Mouse (Mus musculus) hindbrain, embryonic 16.5 days (tissue): ENCODE data around the gene Sgms1. TPM values are rescaled to one million over a fixed set of nuclear protein-coding genes. Genes with fewer than 3 reads are reported as not detected.
A peak's percentile ranks its signal among the peaks of the same experiment; 100 is the strongest.
"Not testable (repeated sequence)": the region's sequence is repeated elsewhere in the genome, so short reads cannot be mapped to it uniquely, and the experiment has no call there.

Source experiments
- ATAC-seq: fragments of 200-750 bp; cut with Nextera tagmentation; 2 replicates; pipeline ENCODE4 v1.8.0; 2017; ENCODE audit warnings: moderate TSS enrichment, moderate library complexity
- H3K27ac ChIP-seq: fragments of 300-500 bp; sonication (generic); 2 replicates; pipeline ENCODE4 v1.5.1; 2014; ENCODE audit warnings: low read depth, mild to moderate bottlenecking, control low read depth, low read length, moderate library complexity
- H3K27me3 ChIP-seq: fragments of 300-500 bp; sonication (generic); replicated peaks from 2 replicates; pipeline ENCODE4 v1.6.1; 2014; ENCODE audit warnings: low read length; ENCODE audit not compliant: control insufficient read depth, insufficient read depth
- H3K36me3 ChIP-seq: fragments of 300-500 bp; sonication (generic); 2 replicates; pipeline ENCODE4 v1.6.1; 2014; ENCODE audit warnings: mild to moderate bottlenecking, low read length, moderate library complexity, mixed read lengths; ENCODE audit not compliant: control insufficient read depth, insufficient read depth
- H3K4me1 ChIP-seq: fragments of 300-500 bp; sonication (generic); 2 replicates; pipeline ENCODE4 v1.6.1; 2014; ENCODE audit warnings: low read depth, low read length; ENCODE audit not compliant: control insufficient read depth, insufficient read depth
- H3K4me2 ChIP-seq: fragments of 300-500 bp; sonication (generic); 2 replicates; pipeline ENCODE4 v1.6.1; 2014; ENCODE audit warnings: mild to moderate bottlenecking, low read length, control low read depth, moderate library complexity
- H3K4me3 ChIP-seq: fragments of 300-500 bp; sonication (generic); 2 replicates; pipeline ENCODE4 v1.5.1; 2014; ENCODE audit warnings: mild to moderate bottlenecking, low read length, control low read depth, moderate library complexity
- H3K9ac ChIP-seq: fragments of 300-500 bp; sonication (generic); 2 replicates; pipeline ENCODE4 v1.6.1; 2014; ENCODE audit warnings: low read depth, mild to moderate bottlenecking, control low read depth, low read length, moderate library complexity
- H3K9me3 ChIP-seq: fragments of 300-500 bp; sonication (generic); 2 replicates; pipeline ENCODE4 v1.6.1; 2014; ENCODE audit warnings: mild to moderate bottlenecking, low read length, moderate library complexity; ENCODE audit not compliant: control insufficient read depth
- WGBS: fragments of 180-500 bp; shearing (Covaris S2); extraction: QIAGEN DNeasy Blood & Tissue Kit; methylation state at CpG from one replicate; pipeline ENCODE4 v1.1.7; 2014; 5-methylcytosine and 5-hydroxymethylcytosine counted together
- polyA plus RNA-seq: library from polyadenylated mRNA; unstranded; fragments of >200 nt; fragmentation: Nextera tagmentation; extraction: Ambion mirVana; gene quantifications from 2 replicates; pipeline ENCODE4 v1.2.1, GENCODE M21; 2015

Sgms1 gene
- polyA plus RNA-seq, 1 experiment from 2014 or later: 21.7 TPM

GRCm38 (mm10) chr19:32136888-32137625 lies 252.5 kb downstream of the Sgms1 start:
- WGBS: 39% methylated on average over 4 of the region's 4 CpGs
- peak; percentile 79; the same call in 1 of the 2 replicates for ATAC-seq

GRCm38 (mm10) chr19:32131707-32132488 lies 257.6 kb downstream of the Sgms1 start:
- not testable (repeated sequence) for H3K36me3 ChIP-seq, H3K9me3 ChIP-seq, H3K27me3 ChIP-seq, H3K4me3 ChIP-seq, H3K4me2 ChIP-seq, H3K9ac ChIP-seq, H3K4me1 ChIP-seq, H3K27ac ChIP-seq
- 89% methylated on average over 14 of the region's 17 CpGs for WGBS
- peak; percentile 46 for ATAC-seq

More at GRCm38 (mm10) chr19:32136888-32137625, 252.5 kb downstream of the Sgms1 start:
- H3K4me2 ChIP-seq: no peak overlapping the region
- no peak overlapping the region for H3K4me3 ChIP-seq
- no peak overlapping the region for H3K9ac ChIP-seq
- H3K36me3 ChIP-seq: no peaks in the 10 kb centered on the region
- H3K9me3 ChIP-seq: no peaks in the 10 kb centered on the region
- no peaks in the 10 kb centered on the region for H3K27me3 ChIP-seq
- no peak overlapping the region for H3K27ac ChIP-seq
- peaks cover 2% of the 10 kb centered on the region; the same call in 1 of the 2 replicates for H3K4me1 ChIP-seq

- Histone ChIP-seq H3K27me3 (no peaks in the 10 kb centered on the region), H3K4me1 (no peaks in the 10 kb centered on the region), H3K36me3 (no peaks in the 10 kb centered on the region), H3K9me3 (no peaks in the 10 kb centered on the region), H3K27ac (no peak overlapping the region), H3K9ac (no peak overlapping the region), H3K4me3 (no peak overlapping the region), H3K4me2 (no peak overlapping the region)
- no peak for ATAC-seq
- WGBS: 96% methylated on average over 8 of the region's 8 CpGs
Observed at GRCm38 (mm10) chr19:32129281-32129680, 260.2 kb downstream of the Sgms1 start.

- 0 out of 2 replicates have a peak, but pooled peaks have one; percentile 35 for ATAC-seq
- Histone ChIP-seq H3K27me3 (no peaks in the 10 kb centered on the region), H3K4me1 (no peaks in the 10 kb centered on the region), H3K9ac (no peak overlapping the region), H3K4me3 (no peak overlapping the region), H3K4me2 (no peak overlapping the region), H3K9me3 (no peaks in the 10 kb centered on the region), H3K27ac (no peak overlapping the region), H3K36me3 (no peaks in the 10 kb centered on the region)
- 79% methylated on average over 10 of the region's 10 CpGs for WGBS
Observed at GRCm38 (mm10) chr19:32127180-32127850, 262.2 kb downstream of the Sgms1 start.

GRCm38 (mm10) chr19:32124155-32124554 lies 265.4 kb downstream of the Sgms1 start:
- WGBS: 95% methylated on average over 9 of the region's 9 CpGs
- H3K9me3 ChIP-seq: no peaks in the 10 kb centered on the region
- H3K4me1 ChIP-seq: no peaks in the 10 kb centered on the region

GRCm38 (mm10) chr19:32123196-32123595 lies 266.3 kb downstream of the Sgms1 start:
- H3K27ac ChIP-seq: no peak overlapping the region
- H3K4me2 ChIP-seq: no peak overlapping the region
- no peaks in the 10 kb centered on the region for H3K4me1 ChIP-seq
- no peaks in the 10 kb centered on the region for H3K9me3 ChIP-seq
- no peak overlapping the region for H3K4me3 ChIP-seq
- no peak overlapping the region for H3K9ac ChIP-seq
- no peaks in the 10 kb centered on the region for H3K27me3 ChIP-seq
- no peak for ATAC-seq
- H3K36me3 ChIP-seq: no peaks in the 10 kb centered on the region
- WGBS: 89% methylated on average over 5 of the region's 5 CpGs

More at GRCm38 (mm10) chr19:32124155-32124554, 265.4 kb downstream of the Sgms1 start:
- H3K36me3 ChIP-seq: no peaks in the 10 kb centered on the region
- no peak overlapping the region for H3K27ac ChIP-seq
- no peak overlapping the region for H3K4me2 ChIP-seq
- ATAC-seq: no peak
- no peak overlapping the region for H3K4me3 ChIP-seq
- no peaks in the 10 kb centered on the region for H3K27me3 ChIP-seq
- no peak overlapping the region for H3K9ac ChIP-seq

- Histone ChIP-seq H3K27ac (no peak overlapping the region), H3K4me2 (no peak overlapping the region)
- WGBS: 100% methylated on average over 1 of the region's 1 CpGs
Observed at GRCm38 (mm10) chr19:32120798-32121197, 268.7 kb downstream of the Sgms1 start.

GRCm38 (mm10) chr19:32119666-32120065 lies 269.8 kb downstream of the Sgms1 start:
- no peak overlapping the region for H3K27ac ChIP-seq
- H3K9ac ChIP-seq: no peak overlapping the region
- WGBS: 83% methylated on average over 2 of the region's 2 CpGs
- no peaks in the 10 kb centered on the region for H3K27me3 ChIP-seq
- no peaks in the 10 kb centered on the region for H3K4me1 ChIP-seq
- H3K9me3 ChIP-seq: no peaks in the 10 kb centered on the region
- ATAC-seq: no peak
- no peak overlapping the region for H3K4me2 ChIP-seq
- no peak overlapping the region for H3K4me3 ChIP-seq
- H3K36me3 ChIP-seq: no peaks in the 10 kb centered on the region

More at GRCm38 (mm10) chr19:32120798-32121197, 268.7 kb downstream of the Sgms1 start:
- Histone ChIP-seq H3K9ac (no peak overlapping the region), H3K36me3 (no peaks in the 10 kb centered on the region), H3K9me3 (no peaks in the 10 kb centered on the region), H3K27me3 (no peaks in the 10 kb centered on the region), H3K4me3 (no peak overlapping the region), H3K4me1 (no peaks in the 10 kb centered on the region)
- ATAC-seq: no peak

- Histone ChIP-seq H3K27me3 (no peaks in the 10 kb centered on the region), H3K4me2 (no peak overlapping the region), H3K4me1 (no peaks in the 10 kb centered on the region), H3K27ac (no peak overlapping the region), H3K9me3 (no peaks in the 10 kb centered on the region), H3K4me3 (no peak overlapping the region), H3K36me3 (no peaks in the 10 kb centered on the region), H3K9ac (no peak overlapping the region)
- 90% methylated on average over 3 of the region's 3 CpGs for WGBS
- no peak for ATAC-seq
Observed at GRCm38 (mm10) chr19:32118496-32118895, 271.0 kb downstream of the Sgms1 start.
